Mouse (Mus musculus) embryonic facial prominence, embryonic 11.5 days (tissue): ENCODE results near the gene Tmem80. TPM values are rescaled to one million over a fixed set of nuclear protein-coding genes. Genes with fewer than 3 reads are reported as not detected.

ENCODE experiments used
- ATAC-seq: fragments of 200-750 bp; cut with Nextera tagmentation; replicated peaks from 2 replicates; pipeline ENCODE4 v1.8.0; 2017; ENCODE audit warnings: low read depth; ENCODE audit not compliant: insufficient number of reproducible peaks, low FRiP score, low TSS enrichment
- DNase-seq: peaks from one replicate; pipeline ENCODE4 v3.0.0-alpha.2; 2015; ENCODE audit warnings: low spot score
- H3K27ac ChIP-seq: fragments of 300-500 bp; sonication (generic); replicated peaks from 2 replicates; pipeline ENCODE4 v1.5.1; 2014; ENCODE audit warnings: mild to moderate bottlenecking, low read depth, low read length, control low read depth
- H3K27me3 ChIP-seq: fragments of 300-500 bp; sonication (generic); 2 replicates; pipeline ENCODE4 v1.6.1; 2014; ENCODE audit warnings: mild to moderate bottlenecking, low read length, moderate library complexity, mixed read lengths; ENCODE audit not compliant: control insufficient read depth, insufficient read depth
- H3K36me3 ChIP-seq: fragments of 300-500 bp; sonication (generic); replicated peaks from 2 replicates; pipeline ENCODE4 v1.6.1; 2014; ENCODE audit warnings: low read depth, mild to moderate bottlenecking, low read length, moderate library complexity, mixed read lengths; ENCODE audit not compliant: control insufficient read depth, insufficient read depth
- H3K4me1 ChIP-seq: fragments of 300-500 bp; sonication (generic); 2 replicates; pipeline ENCODE4 v1.6.1; 2014; ENCODE audit warnings: low read length, mixed read lengths; ENCODE audit not compliant: control insufficient read depth, insufficient read depth
- H3K4me2 ChIP-seq: fragments of 300-500 bp; sonication (generic); 2 replicates; pipeline ENCODE4 v1.6.1; 2014; ENCODE audit warnings: low read depth, mild to moderate bottlenecking, control low read depth, low read length, moderate library complexity
- H3K4me3 ChIP-seq: fragments of 300-500 bp; sonication (generic); 2 replicates; pipeline ENCODE4 v1.5.1; 2014; ENCODE audit warnings: low read depth, low read length, control low read depth
- H3K9ac ChIP-seq: fragments of 300-500 bp; sonication (generic); replicated peaks from 2 replicates; pipeline ENCODE4 v1.6.1; 2014; ENCODE audit warnings: mild to moderate bottlenecking, control low read depth, low read length
- H3K9me3 ChIP-seq: fragments of 300-500 bp; sonication (generic); replicated peaks from 2 replicates; pipeline ENCODE4 v1.6.1; 2016; ENCODE audit warnings: mild to moderate bottlenecking, low read length, inconsistent platforms, mixed read lengths; ENCODE audit not compliant: control insufficient read depth
- WGBS: fragments of 180-500 bp; shearing (Covaris S2); extraction: QIAGEN DNeasy Blood & Tissue Kit; methylation state at CpG from one replicate; pipeline ENCODE4 v1.1.7; 2014; 5-methylcytosine and 5-hydroxymethylcytosine counted together
- polyA plus RNA-seq: library from polyadenylated mRNA; unstranded; fragments of >200 nt; fragmentation: Nextera tagmentation; extraction: Ambion mirVana; gene quantifications from 2 replicates; pipeline ENCODE4 v1.2.1, GENCODE M21; 2014

Gene Tmem80
- polyA plus RNA-seq, 1 experiment from 2014 or later, result 26.6 TPM

DNA sequence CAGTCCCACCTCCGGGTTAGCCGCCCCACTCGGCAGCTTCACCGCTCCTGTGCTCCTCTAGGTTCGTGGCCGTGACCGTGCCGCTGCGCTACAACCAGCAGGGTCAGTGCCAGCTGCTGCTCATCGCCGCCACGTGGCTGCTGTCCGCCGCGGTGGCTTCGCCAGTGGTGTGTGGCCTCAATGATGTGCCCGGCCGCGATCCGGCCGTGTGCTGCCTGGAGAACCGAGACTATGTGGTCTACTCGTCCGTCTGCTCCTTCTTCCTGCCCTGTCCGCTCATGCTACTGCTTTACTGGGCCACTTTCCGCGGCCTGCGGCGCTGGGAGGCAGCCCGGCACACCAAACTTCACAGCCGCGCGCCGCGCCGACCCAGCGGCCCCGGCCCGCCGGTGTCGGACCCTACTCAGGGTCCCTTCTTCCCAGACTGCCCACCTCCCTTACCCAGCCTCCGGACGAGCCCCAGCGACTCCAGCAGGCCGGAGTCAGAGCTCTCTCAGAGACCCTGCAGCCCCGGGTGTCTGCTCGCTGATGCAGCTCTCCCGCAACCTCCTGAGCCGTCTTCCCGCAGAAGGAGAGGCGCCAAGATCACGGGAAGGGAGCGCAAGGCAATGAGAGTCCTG is 33.6 kb upstream of the Tmem80 start:
- Histone ChIP-seq H3K36me3 (no peaks in the 10 kb centered on the region), H3K9ac (peak overlapping the region; percentile 57), H3K4me1 (peaks cover 6% of the 10 kb centered on the region; the same call in 1 of the 2 replicates), H3K4me2 (peak overlapping the region; percentile 70), H3K27ac (no peak overlapping the region), H3K27me3 (peaks cover 34% of the 10 kb centered on the region), H3K9me3 (no peaks in the 10 kb centered on the region), H3K4me3 (peak overlapping the region; percentile 38)
- ATAC-seq (no peak), DNase-seq (peak; percentile 42)
- under 1% methylated on average over 53 of the region's 53 CpGs for WGBS

DNA sequence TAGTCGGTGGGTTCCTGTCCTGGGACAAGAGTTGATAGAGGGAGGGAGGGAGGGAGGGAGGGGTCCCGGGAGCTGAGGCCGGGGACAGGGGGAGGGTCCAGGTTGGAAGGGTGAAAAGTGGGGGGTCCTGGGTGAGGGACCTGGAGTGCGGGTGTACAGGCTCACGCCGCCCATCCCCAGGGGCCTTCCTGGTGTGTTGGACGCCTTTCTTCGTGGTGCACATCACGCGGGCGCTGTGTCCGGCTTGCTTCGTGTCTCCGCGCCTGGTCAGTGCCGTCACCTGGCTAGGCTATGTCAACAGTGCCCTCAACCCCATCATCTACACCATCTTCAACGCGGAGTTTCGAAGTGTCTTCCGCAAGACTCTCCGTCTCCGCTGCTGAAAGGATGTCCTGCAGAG is 33.1 kb upstream of the Tmem80 start:
- DNase-seq (peak; percentile 29), ATAC-seq (no peak)
- H3K4me3 ChIP-seq, result peak overlapping the region; percentile 38
- WGBS, result 9% methylated on average over 22 of the region's 22 CpGs
- no peak overlapping the region; the same call in 1 of the 2 replicates for H3K9ac ChIP-seq
- no peak overlapping the region for H3K27ac ChIP-seq
- peaks cover 6% of the 10 kb centered on the region; the same call in 1 of the 2 replicates for H3K4me1 ChIP-seq
- peaks cover 34% of the 10 kb centered on the region for H3K27me3 ChIP-seq
- peak overlapping the region; percentile 70 for H3K4me2 ChIP-seq
- no peaks in the 10 kb centered on the region for H3K36me3 ChIP-seq
- H3K9me3 ChIP-seq, result no peaks in the 10 kb centered on the region

DNA sequence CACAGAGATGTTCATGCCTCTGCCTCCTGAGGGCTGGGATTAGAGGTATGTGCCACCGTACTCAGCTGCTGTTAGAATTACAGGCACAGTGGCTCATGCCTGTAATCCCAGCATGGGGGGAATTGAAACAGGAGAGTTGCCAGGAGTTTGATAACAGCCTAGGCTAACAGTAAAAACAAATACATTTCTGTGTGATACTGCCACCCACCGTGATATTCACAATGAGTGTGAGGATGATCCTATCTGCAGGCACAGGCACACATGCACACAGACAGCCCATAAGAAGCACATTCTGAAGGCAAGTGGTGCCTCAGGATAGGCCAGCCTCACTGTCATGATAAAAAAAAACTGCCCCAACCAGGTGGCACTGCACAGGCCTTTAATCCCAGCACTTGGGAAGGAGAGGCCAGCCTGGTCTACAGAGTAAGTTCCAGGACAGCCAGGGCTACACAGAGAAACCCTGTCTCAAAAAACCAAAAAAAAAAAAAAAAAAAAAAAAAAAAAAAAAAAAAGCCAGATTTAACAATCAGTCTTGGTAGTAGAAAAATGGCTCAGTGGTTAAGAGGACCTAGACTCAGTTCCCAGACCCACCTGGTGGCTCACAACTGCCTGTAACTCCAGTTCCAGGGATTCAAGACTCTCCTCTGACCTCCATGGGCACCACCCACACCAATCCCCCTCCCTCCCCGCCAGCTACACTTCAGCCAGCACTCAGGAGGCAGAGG is 29.5 kb upstream of the Tmem80 start:
- no peak overlapping the region for H3K4me2 ChIP-seq
- peaks cover 6% of the 10 kb centered on the region; the same call in 1 of the 2 replicates for H3K4me1 ChIP-seq
- no peak overlapping the region for H3K27ac ChIP-seq
- no peak for ATAC-seq
- peaks cover 5% of the 10 kb centered on the region for H3K36me3 ChIP-seq
- peaks cover 24% of the 10 kb centered on the region for H3K27me3 ChIP-seq
- H3K4me3 ChIP-seq, result no peak overlapping the region
- 87% methylated on average over 3 of the region's 3 CpGs for WGBS
- no peak for DNase-seq
- H3K9ac ChIP-seq, result no peak overlapping the region
- H3K9me3 ChIP-seq, result no peaks in the 10 kb centered on the region

DNA sequence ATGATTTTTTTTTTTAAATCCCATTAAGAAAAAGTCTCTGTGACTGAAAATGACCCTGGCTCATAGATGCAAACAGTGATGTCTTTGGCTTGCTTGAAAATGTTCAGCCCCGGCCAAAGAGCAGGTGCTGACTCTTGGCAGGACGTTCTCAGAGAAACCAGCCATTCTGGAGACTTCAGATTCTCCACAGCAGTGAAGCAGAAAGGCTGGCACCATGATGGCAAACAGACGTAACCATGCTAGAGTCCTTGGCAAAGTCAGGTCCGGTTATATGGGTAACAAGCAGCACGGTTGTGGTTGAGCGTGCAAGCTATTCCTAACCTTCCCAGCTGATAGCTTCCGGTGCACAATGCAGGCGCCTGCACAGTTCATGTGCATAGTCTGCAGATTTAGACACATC is 28.4 kb upstream of the Tmem80 start:
- H3K9ac ChIP-seq, result no peak overlapping the region
- peaks cover 13% of the 10 kb centered on the region for H3K27me3 ChIP-seq
- no peak overlapping the region for H3K4me2 ChIP-seq
- H3K36me3 ChIP-seq, result peaks cover 5% of the 10 kb centered on the region
- H3K4me1 ChIP-seq, result 0 out of 2 replicates have a peak, but pooled peaks cover under 1% of the 10 kb centered on the region
- ATAC-seq, result no peak
- no peaks in the 10 kb centered on the region for H3K9me3 ChIP-seq
- no peak overlapping the region for H3K27ac ChIP-seq
- no peak overlapping the region for H3K4me3 ChIP-seq
- no peak for DNase-seq
- 90% methylated on average over 8 of the region's 8 CpGs for WGBS

DNA sequence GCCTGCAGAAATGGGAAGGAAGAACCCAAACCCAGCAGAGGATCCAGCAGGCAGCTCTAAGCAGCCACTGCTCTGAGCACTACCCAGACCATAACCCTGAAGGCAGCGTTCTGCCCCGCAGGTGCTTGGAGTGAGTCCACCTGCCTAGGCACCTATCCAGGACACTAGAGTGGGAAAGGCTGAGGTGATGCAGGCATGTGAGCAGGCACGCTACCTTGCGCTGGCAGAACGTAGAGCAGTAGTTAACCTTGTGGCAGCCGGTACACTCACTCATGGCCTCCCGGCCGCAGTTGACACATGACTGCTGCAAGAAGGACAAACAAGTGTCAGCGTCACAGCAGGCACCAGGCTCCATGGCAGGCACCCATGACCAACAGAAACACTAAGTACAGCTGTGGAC is 26.2 kb upstream of the Tmem80 start:
- no peaks in the 10 kb centered on the region for H3K27me3 ChIP-seq
- whole genome bisulfite sequencing, result 97% methylated on average over 9 of the region's 9 CpGs

DNA sequence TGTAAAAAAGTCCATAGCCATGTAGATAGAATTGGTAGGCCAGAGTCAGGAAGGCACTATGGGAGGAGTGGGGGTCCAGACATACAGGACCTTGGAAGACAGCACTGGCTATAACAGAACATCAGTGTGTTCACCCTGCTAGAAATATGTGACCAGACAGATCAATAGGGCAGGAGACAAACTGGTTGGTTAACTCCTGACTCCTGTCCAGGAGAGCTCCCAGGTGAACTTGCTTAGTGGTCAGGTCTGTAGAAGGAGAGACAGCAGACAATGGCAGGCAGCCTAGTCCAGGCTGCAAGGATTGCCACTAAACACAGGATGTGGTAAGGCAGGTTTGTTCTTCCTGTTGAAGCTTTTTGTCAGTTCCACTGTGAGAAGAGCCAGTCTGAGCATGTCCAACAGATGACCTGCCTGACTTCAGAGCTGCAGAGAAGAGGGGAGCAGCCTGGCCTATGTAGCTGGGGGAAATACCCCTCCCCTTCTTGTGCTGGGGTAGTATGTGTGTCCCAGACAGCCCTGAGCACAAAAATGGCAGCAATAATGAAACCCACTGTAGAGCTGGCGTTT is 24.8 kb upstream of the Tmem80 start:
- peaks cover 9% of the 10 kb centered on the region for H3K36me3 ChIP-seq
- 72% methylated on average over 1 of the region's 1 CpGs for WGBS
- no peak for ATAC-seq

More for the DNA sequence above, 26.2 kb upstream of the Tmem80 start:
- H3K9ac ChIP-seq, result no peak overlapping the region
- H3K4me2 ChIP-seq, result no peak overlapping the region
- DNase-seq, result no peak
- ATAC-seq, result no peak
- no peak overlapping the region for H3K4me3 ChIP-seq
- no peaks in the 10 kb centered on the region for H3K9me3 ChIP-seq
- peaks cover 5% of the 10 kb centered on the region for H3K36me3 ChIP-seq
- no peaks in the 10 kb centered on the region for H3K4me1 ChIP-seq
- H3K27ac ChIP-seq, result no peak overlapping the region

DNA sequence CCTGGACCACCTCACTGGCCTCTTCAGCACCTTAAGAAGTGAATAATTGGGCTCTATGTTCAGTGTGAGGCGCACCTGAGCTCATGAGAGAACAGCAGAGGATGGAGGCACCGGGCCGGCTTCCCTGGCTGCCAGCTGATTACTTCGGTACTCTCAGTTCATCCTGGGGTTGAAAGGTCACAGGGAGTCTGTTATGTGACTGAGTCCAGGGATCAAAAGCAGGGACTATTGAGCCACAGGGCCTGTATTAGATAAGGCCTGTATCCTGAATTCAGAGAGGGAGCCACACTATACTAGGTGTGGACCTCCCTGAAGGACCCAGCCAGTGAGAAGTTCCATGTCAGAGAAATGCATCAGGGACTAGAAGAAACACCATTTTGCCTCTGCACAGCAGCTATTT is 23.0 kb upstream of the Tmem80 start:
- whole genome bisulfite sequencing, result 89% methylated on average over 4 of the region's 4 CpGs

More for the DNA sequence above, 24.8 kb upstream of the Tmem80 start:
- Histone ChIP-seq H3K9me3 (no peaks in the 10 kb centered on the region), H3K4me1 (no peaks in the 10 kb centered on the region), H3K9ac (no peak overlapping the region), H3K27me3 (no peaks in the 10 kb centered on the region), H3K4me2 (no peak overlapping the region), H3K4me3 (no peak overlapping the region), H3K27ac (no peak overlapping the region)
- no peak for DNase-seq

DNA sequence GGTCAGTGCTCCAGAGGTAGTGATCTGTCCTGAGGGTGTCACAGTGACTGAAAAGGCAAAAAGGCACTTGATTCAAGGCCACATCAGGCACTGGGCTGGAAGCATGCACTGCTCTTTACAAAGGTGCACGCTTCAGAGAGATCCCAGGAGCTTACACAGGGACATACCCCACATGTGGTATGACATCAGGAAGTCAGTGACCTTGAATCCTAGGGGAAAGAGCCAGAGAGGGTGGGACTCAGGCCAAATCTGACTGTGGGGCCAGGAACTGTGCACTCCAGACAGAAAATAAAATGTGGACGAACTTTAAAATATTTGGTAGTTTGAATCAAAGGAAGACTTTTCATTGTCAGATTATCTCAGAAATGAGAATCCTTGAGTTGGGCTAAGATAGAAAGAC is 13.1 kb upstream of the Tmem80 start:
- no peak for DNase-seq
- Histone ChIP-seq H3K36me3 (peaks cover 21% of the 10 kb centered on the region), H3K9me3 (no peaks in the 10 kb centered on the region), H3K4me3 (no peak overlapping the region), H3K4me1 (no peaks in the 10 kb centered on the region), H3K27ac (no peak overlapping the region), H3K27me3 (no peaks in the 10 kb centered on the region), H3K9ac (no peak overlapping the region), H3K4me2 (no peak overlapping the region)
- 91% methylated on average over 2 of the region's 2 CpGs for WGBS
- ATAC-seq, result no peak

More for the DNA sequence above, 23.0 kb upstream of the Tmem80 start:
- H3K36me3 ChIP-seq, result peaks cover 9% of the 10 kb centered on the region
- no peak for ATAC-seq
- no peak overlapping the region for H3K9ac ChIP-seq
- DNase-seq, result no peak
- H3K4me2 ChIP-seq, result no peak overlapping the region
- H3K4me3 ChIP-seq, result no peak overlapping the region
- no peaks in the 10 kb centered on the region for H3K27me3 ChIP-seq
- H3K9me3 ChIP-seq, result no peaks in the 10 kb centered on the region
- H3K4me1 ChIP-seq, result no peaks in the 10 kb centered on the region
- no peak overlapping the region for H3K27ac ChIP-seq
